Mouse (Mus musculus) forebrain, postnatal 0 days (tissue): ENCODE measurements around the gene Atp1a1. TPM values are rescaled to one million over a fixed set of nuclear protein-coding genes. Genes with fewer than 3 reads are reported as not detected.

Experiments
- ATAC-seq: fragments of 200-750 bp; cut with Nextera tagmentation; 2 replicates; pipeline ENCODE4 v1.8.0; 2017; ENCODE audit warnings: mild to moderate bottlenecking, moderate library complexity
- DNase-seq: peaks from one replicate; pipeline ENCODE4 v3.0.0-alpha.2; 2015
- H3K27ac ChIP-seq: fragments of 300-500 bp; sonication (generic); 2 replicates; pipeline ENCODE4 v1.5.1; 2014; ENCODE audit warnings: low read depth, mild to moderate bottlenecking, antibody characterized with exemption, low read length, moderate library complexity, mixed read lengths
- H3K27me3 ChIP-seq: fragments of 300-500 bp; sonication (generic); 2 replicates; pipeline ENCODE4 v1.6.1; 2014; ENCODE audit warnings: mild to moderate bottlenecking, low read length, mixed read lengths; ENCODE audit not compliant: insufficient read depth
- H3K36me3 ChIP-seq: fragments of 300-500 bp; sonication (generic); 2 replicates; pipeline ENCODE4 v1.6.1; 2014; ENCODE audit warnings: mild to moderate bottlenecking, moderate library complexity; ENCODE audit not compliant: insufficient read depth
- H3K4me1 ChIP-seq: fragments of 300-500 bp; sonication (generic); 2 replicates; pipeline ENCODE4 v1.6.1; 2014; ENCODE audit warnings: antibody characterized with exemption; ENCODE audit not compliant: insufficient read depth
- H3K4me2 ChIP-seq: fragments of 300-500 bp; sonication (generic); 2 replicates; pipeline ENCODE4 v1.6.1; 2014; ENCODE audit warnings: low read depth, mild to moderate bottlenecking, moderate library complexity
- H3K4me3 ChIP-seq: fragments of 300-500 bp; sonication (generic); 2 replicates; pipeline ENCODE4 v1.5.1; 2014; ENCODE audit warnings: low read depth, low read length, mixed read lengths
- H3K9ac ChIP-seq: fragments of 300-500 bp; sonication (generic); 2 replicates; pipeline ENCODE4 v1.6.1; 2014; ENCODE audit warnings: mild to moderate bottlenecking
- H3K9me3 ChIP-seq: fragments of 300-500 bp; sonication (generic); 2 replicates; pipeline ENCODE4 v1.6.1; 2016; ENCODE audit warnings: low read length
- CTCF ChIP-seq: sonication (generic); IDR thresholded peaks from 2 replicates; pipeline ENCODE4 v1.5.1; 2016; ENCODE audit warnings: antibody characterized with exemption, control low read depth, low read depth
- WGBS: fragments of 180-500 bp; shearing (Covaris S2); extraction: QIAGEN DNeasy Blood & Tissue Kit; methylation state at CpG from one replicate; pipeline ENCODE4 v1.1.7; 2014; 5-methylcytosine and 5-hydroxymethylcytosine counted together
- polyA plus RNA-seq: library from polyadenylated mRNA; unstranded; fragments of >200 nt; fragmentation: Nextera tagmentation; extraction: Ambion mirVana; gene quantifications from 2 replicates; pipeline ENCODE4 v1.2.1, GENCODE M21; 2015
- total RNA-seq: library from RNA; depleted of rRNA; stranded (reverse); fragments of >200 nt; gene quantifications from 2 replicates; pipeline ENCODE4 v1.2.3, GENCODE M21; 2014

Gene Atp1a1
- total and polyA plus RNA-seq, 2 experiments from 2014 or later, result 53.7 to 199 TPM

GRCm38 (mm10) chr3:101603661-101604549 lies 579 bp downstream of the Atp1a1 start:
- H3K27ac ChIP-seq, result peak overlapping the region; percentile 93
- no peaks in the 10 kb centered on the region for H3K27me3 ChIP-seq
- peaks cover 37% of the 10 kb centered on the region for H3K4me1 ChIP-seq
- H3K9me3 ChIP-seq, result no peaks in the 10 kb centered on the region
- under 1% methylated on average over 48 of the region's 68 CpGs for WGBS
- H3K4me3 ChIP-seq, result peak overlapping the region; percentile 77
- no peaks in the 10 kb centered on the region for H3K36me3 ChIP-seq
- TF ChIP-seq CTCF, result peak; percentile 61
- ATAC-seq (peak; percentile 80), DNase-seq (peak; percentile 82)
- peak overlapping the region; percentile 64 for H3K4me2 ChIP-seq
- H3K9ac ChIP-seq, result peak overlapping the region; percentile 95

GRCm38 (mm10) chr3:101603194-101603593 lies 1.3 kb downstream of the Atp1a1 start:
- Histone ChIP-seq H3K9ac (peak overlapping the region; percentile 95), H3K4me3 (peak overlapping the region; percentile 77), H3K9me3 (no peaks in the 10 kb centered on the region), H3K27me3 (no peaks in the 10 kb centered on the region), H3K36me3 (no peaks in the 10 kb centered on the region), H3K4me1 (peaks cover 39% of the 10 kb centered on the region), H3K4me2 (peak overlapping the region; percentile 64), H3K27ac (no peak overlapping the region)
- WGBS, result 27% methylated on average over 7 of the region's 7 CpGs
- TF ChIP-seq CTCF, result no peak
- ATAC-seq (no peak), DNase-seq (peak; percentile 19)

GRCm38 (mm10) chr3:101602511-101603055 lies 1.9 kb downstream of the Atp1a1 start:
- peak overlapping the region; percentile 95; the same call in 1 of the 2 replicates for H3K9ac ChIP-seq

GRCm38 (mm10) chr3:101601687-101602086 lies 2.8 kb downstream of the Atp1a1 start:
- Histone ChIP-seq H3K36me3 (no peaks in the 10 kb centered on the region), H3K9ac (no peak overlapping the region), H3K4me1 (peaks cover 49% of the 10 kb centered on the region), H3K27ac (no peak overlapping the region), H3K9me3 (no peaks in the 10 kb centered on the region), H3K4me3 (no peak overlapping the region), H3K4me2 (peak overlapping the region; percentile 28; the same call in 1 of the 2 replicates), H3K27me3 (no peaks in the 10 kb centered on the region)
- WGBS, result 41% methylated on average over 4 of the region's 4 CpGs
- DNase-seq, result no peak
- TF ChIP-seq CTCF, result no peak
- no peak for ATAC-seq

More at GRCm38 (mm10) chr3:101602511-101603055, 1.9 kb downstream of the Atp1a1 start:
- no peaks in the 10 kb centered on the region for H3K27me3 ChIP-seq
- H3K27ac ChIP-seq, result no peak overlapping the region
- no peaks in the 10 kb centered on the region for H3K9me3 ChIP-seq
- 73% methylated on average over 4 of the region's 4 CpGs for WGBS
- no peak for TF ChIP-seq CTCF
- peaks cover 43% of the 10 kb centered on the region for H3K4me1 ChIP-seq
- no peaks in the 10 kb centered on the region for H3K36me3 ChIP-seq
- ATAC-seq, result no peak
- H3K4me3 ChIP-seq, result peak overlapping the region; percentile 77
- peak overlapping the region; percentile 64 for H3K4me2 ChIP-seq
- DNase-seq, result no peak

GRCm38 (mm10) chr3:101601003-101601525 lies 3.4 kb downstream of the Atp1a1 start:
- 0 out of 2 replicates have a peak overlapping the region, but pooled peaks have one; percentile 6 for H3K9ac ChIP-seq
- no peaks in the 10 kb centered on the region for H3K27me3 ChIP-seq
- H3K36me3 ChIP-seq, result no peaks in the 10 kb centered on the region
- peaks cover 53% of the 10 kb centered on the region for H3K4me1 ChIP-seq
- H3K4me2 ChIP-seq, result peak overlapping the region; percentile 28; the same call in 1 of the 2 replicates
- no peak overlapping the region for H3K4me3 ChIP-seq
- no peaks in the 10 kb centered on the region for H3K9me3 ChIP-seq
- no peak for ATAC-seq
- H3K27ac ChIP-seq, result no peak overlapping the region
- TF ChIP-seq CTCF, result no peak
- no peak for DNase-seq
- WGBS, result 40% methylated on average over 8 of the region's 8 CpGs

- Histone ChIP-seq H3K27ac (no peak overlapping the region), H3K9ac (no peak overlapping the region)
These were observed 4.4 kb downstream of the Atp1a1 start for GRCm38 (mm10) chr3:101599920-101600741.

More at GRCm38 (mm10) chr3:101599920-101600741, 4.4 kb downstream of the Atp1a1 start:
- TF ChIP-seq CTCF, result no peak
- 6% methylated on average over 4 of the region's 4 CpGs for WGBS
- DNase-seq (peak; percentile 29), ATAC-seq (no peak)
- H3K4me3 ChIP-seq, result no peak overlapping the region
- H3K9me3 ChIP-seq, result no peaks in the 10 kb centered on the region
- peaks cover 52% of the 10 kb centered on the region for H3K4me1 ChIP-seq
- peak overlapping the region; percentile 28 for H3K4me2 ChIP-seq
- H3K27me3 ChIP-seq, result no peaks in the 10 kb centered on the region
- no peaks in the 10 kb centered on the region for H3K36me3 ChIP-seq
